Mouse (Mus musculus): ENCODE results near the gene Gpatch2. TPM values are rescaled to one million over a fixed set of nuclear protein-coding genes. Genes with fewer than 3 reads are reported as not detected.

The Gpatch2 gene
- polyA plus RNA-seq, 1 experiment: 19.4 TPM

GRCm38 (mm10) chr1:187348053-187348820, 132.9 kb downstream of the Gpatch2 start:
- TF ChIP-seq POLR2A (IDR thresholded peaks at IDR 0.05; ENCODE audit: borderline replicate concordance, extremely low read depth, insufficient read depth, insufficient read length, poor library complexity, severe bottlenecking) (no peak), CTCF (IDR thresholded peaks at IDR 0.05; ENCODE audit: borderline replicate concordance, extremely low read depth, insufficient read depth, insufficient read length) (no peak)

GRCm38 (mm10) chr1:187348859-187349258, 133.6 kb downstream of the Gpatch2 start:
- TF ChIP-seq CTCF (IDR thresholded peaks at IDR 0.05; ENCODE audit: borderline replicate concordance, extremely low read depth, insufficient read depth, insufficient read length): no peak
- TF ChIP-seq POLR2A (IDR thresholded peaks at IDR 0.05; ENCODE audit: borderline replicate concordance, extremely low read depth, insufficient read depth, insufficient read length, poor library complexity, severe bottlenecking): no peak
- no peak for DNase-seq (ENCODE audit: low read depth)

More at GRCm38 (mm10) chr1:187348053-187348820, 132.9 kb downstream of the Gpatch2 start:
- DNase-seq (ENCODE audit: low read depth): no peak

GRCm38 (mm10) chr1:187356169-187356568, 140.9 kb downstream of the Gpatch2 start:
- peak; percentile 80 for DNase-seq (ENCODE audit: low read depth)

DNA sequence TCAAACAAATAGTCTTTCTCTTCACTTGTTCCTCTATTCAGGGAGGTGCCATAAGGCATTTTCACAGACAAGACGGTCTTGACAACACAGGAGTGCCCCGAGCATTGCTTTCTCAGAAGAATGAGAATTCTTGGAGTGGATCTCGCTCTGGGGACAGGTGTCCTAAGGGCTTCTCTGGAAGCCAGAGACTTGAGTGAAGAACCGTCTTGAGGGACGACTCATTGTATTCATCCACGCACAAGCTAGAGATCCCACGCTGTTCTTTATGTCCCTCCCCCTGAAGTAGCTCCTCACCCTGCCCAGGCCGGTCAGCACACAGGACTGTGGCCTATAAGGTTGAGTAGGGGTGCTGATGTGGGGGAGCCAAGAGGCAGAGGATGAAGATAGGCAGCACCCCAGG, 141.6 kb downstream of the Gpatch2 start:
- TF ChIP-seq CTCF (IDR thresholded peaks at IDR 0.05; ENCODE audit: borderline replicate concordance, extremely low read depth, insufficient read depth, insufficient read length) (no peak), POLR2A (IDR thresholded peaks at IDR 0.05; ENCODE audit: borderline replicate concordance, extremely low read depth, insufficient read depth, insufficient read length, poor library complexity, severe bottlenecking) (no peak)
- no peak for DNase-seq (ENCODE audit: low read depth)

More at GRCm38 (mm10) chr1:187356169-187356568, 140.9 kb downstream of the Gpatch2 start:
- TF ChIP-seq POLR2A (IDR thresholded peaks at IDR 0.05; ENCODE audit: borderline replicate concordance, extremely low read depth, insufficient read depth, insufficient read length, poor library complexity, severe bottlenecking) (no peak), CTCF (IDR thresholded peaks at IDR 0.05; ENCODE audit: borderline replicate concordance, extremely low read depth, insufficient read depth, insufficient read length) (no peak)

DNA sequence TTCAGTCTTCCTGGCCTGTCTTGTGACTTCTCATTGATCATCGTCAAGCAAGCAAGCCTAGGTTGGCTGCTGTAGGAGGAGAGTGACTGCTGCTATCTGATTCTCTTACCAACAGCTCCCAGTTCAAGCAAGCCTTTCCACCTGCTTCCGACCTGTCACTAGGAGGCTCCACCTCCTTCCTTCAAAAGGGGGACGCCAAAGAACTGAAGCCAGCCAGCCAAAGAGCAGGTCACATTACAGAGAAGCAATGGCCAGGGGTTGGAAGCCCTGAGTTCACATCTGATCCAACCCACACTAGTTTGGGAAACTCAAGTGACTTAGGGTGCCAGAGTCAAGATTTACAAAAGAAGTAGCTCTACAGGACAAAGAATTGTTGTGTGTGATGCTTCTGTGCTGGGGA, 144.9 kb downstream of the Gpatch2 start:
- TF ChIP-seq POLR2A (IDR thresholded peaks at IDR 0.05; ENCODE audit: borderline replicate concordance, extremely low read depth, insufficient read depth, insufficient read length, poor library complexity, severe bottlenecking) (no peak), CTCF (IDR thresholded peaks at IDR 0.05; ENCODE audit: borderline replicate concordance, extremely low read depth, insufficient read depth, insufficient read length) (no peak)
- no peak for DNase-seq (ENCODE audit: low read depth)

GRCm38 (mm10) chr1:187362536-187362935, 147.2 kb downstream of the Gpatch2 start:
- no peak for DNase-seq (ENCODE audit: low read depth)
- TF ChIP-seq CTCF (IDR thresholded peaks at IDR 0.05; ENCODE audit: borderline replicate concordance, extremely low read depth, insufficient read depth, insufficient read length) (no peak), POLR2A (IDR thresholded peaks at IDR 0.05; ENCODE audit: borderline replicate concordance, extremely low read depth, insufficient read depth, insufficient read length, poor library complexity, severe bottlenecking) (no peak)

- TF ChIP-seq POLR2A (IDR thresholded peaks at IDR 0.05; ENCODE audit: borderline replicate concordance, extremely low read depth, insufficient read depth, insufficient read length, poor library complexity, severe bottlenecking) (no peak), CTCF (IDR thresholded peaks at IDR 0.05; ENCODE audit: borderline replicate concordance, extremely low read depth, insufficient read depth, insufficient read length) (no peak)
- no peak for DNase-seq (ENCODE audit: low read depth)
Measured at GRCm38 (mm10) chr1:187365424-187365823, 150.1 kb downstream of the Gpatch2 start.

GRCm38 (mm10) chr1:187366806-187367205, 151.5 kb downstream of the Gpatch2 start:
- DNase-seq (ENCODE audit: low read depth): peak; percentile 11
- TF ChIP-seq CTCF (IDR thresholded peaks at IDR 0.05; ENCODE audit: borderline replicate concordance, extremely low read depth, insufficient read depth, insufficient read length) (peak; percentile 7; the same call in 1 of the 2 replicates), POLR2A (IDR thresholded peaks at IDR 0.05; ENCODE audit: borderline replicate concordance, extremely low read depth, insufficient read depth, insufficient read length, poor library complexity, severe bottlenecking) (no peak)

GRCm38 (mm10) chr1:187369049-187369448, 153.7 kb downstream of the Gpatch2 start:
- DNase-seq (ENCODE audit: low read depth): no peak
- TF ChIP-seq CTCF (IDR thresholded peaks at IDR 0.05; ENCODE audit: borderline replicate concordance, extremely low read depth, insufficient read depth, insufficient read length): no peak
- no peak for TF ChIP-seq POLR2A (IDR thresholded peaks at IDR 0.05; ENCODE audit: borderline replicate concordance, extremely low read depth, insufficient read depth, insufficient read length, poor library complexity, severe bottlenecking)

DNA sequence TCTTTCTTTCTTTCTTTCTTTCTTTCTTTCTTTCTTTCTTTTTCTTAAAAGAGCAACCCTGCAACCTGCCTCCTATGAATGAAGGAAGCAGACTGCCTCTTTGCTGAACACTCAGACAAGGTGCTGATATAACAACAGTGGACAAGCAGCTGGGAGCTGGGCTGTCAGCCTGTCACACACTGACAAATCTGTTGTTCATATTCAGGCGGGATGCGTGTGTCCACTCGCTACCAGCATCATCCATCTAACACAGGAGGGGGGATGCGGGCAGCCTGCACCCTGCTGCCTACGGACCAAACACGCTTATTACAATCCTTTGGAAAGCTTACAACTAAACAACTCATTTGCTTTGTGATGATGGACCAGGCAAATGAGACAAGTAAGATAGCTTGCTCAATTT, 158.2 kb downstream of the Gpatch2 start:
- TF ChIP-seq CTCF (IDR thresholded peaks at IDR 0.05; ENCODE audit: borderline replicate concordance, extremely low read depth, insufficient read depth, insufficient read length) (no peak), POLR2A (IDR thresholded peaks at IDR 0.05; ENCODE audit: borderline replicate concordance, extremely low read depth, insufficient read depth, insufficient read length, poor library complexity, severe bottlenecking) (no peak)
- peak; percentile 36 for DNase-seq (ENCODE audit: low read depth)

DNA sequence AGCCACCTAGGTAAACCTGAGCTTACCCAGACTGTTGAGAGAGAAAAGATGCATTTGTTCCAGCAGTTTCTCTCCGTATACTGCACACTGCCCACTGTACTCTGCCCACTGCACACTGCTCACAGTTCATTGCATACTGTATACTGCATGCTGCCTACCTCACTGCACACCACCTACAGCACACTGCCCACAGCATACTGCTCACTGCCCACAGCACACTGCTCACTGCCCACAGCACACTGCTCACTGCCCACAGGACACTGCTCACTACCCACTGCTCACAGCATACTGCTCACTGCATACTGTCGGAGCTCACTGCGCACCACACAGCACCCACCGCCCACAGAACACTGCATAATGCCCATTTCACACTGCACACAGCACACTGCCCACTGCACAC, 159.1 kb downstream of the Gpatch2 start:
- peak; percentile 10 for DNase-seq (ENCODE audit: low read depth)
- TF ChIP-seq CTCF (IDR thresholded peaks at IDR 0.05; ENCODE audit: borderline replicate concordance, extremely low read depth, insufficient read depth, insufficient read length) (no peak), POLR2A (IDR thresholded peaks at IDR 0.05; ENCODE audit: borderline replicate concordance, extremely low read depth, insufficient read depth, insufficient read length, poor library complexity, severe bottlenecking) (no peak)

Data from brain, embryonic 14.5 days (tissue).